Mouse (Mus musculus) ovary, adult 10 weeks (tissue): Measurements from ENCODE around the gene Nckap1l. TPM values are rescaled to one million over a fixed set of nuclear protein-coding genes. Genes with fewer than 3 reads are reported as not detected.

Source experiments
- polyA plus RNA-seq: library from polyadenylated mRNA; stranded (reverse); fragments of 350-450 nt; fragmentation: Illumina TruSeq; extraction: RNeasy Lipid Tissue Mini Kit (QIAGEN cat#74804); gene quantifications from one replicate; pipeline ENCODE4 v1.2.3, GENCODE M21; 2014

The Nckap1l gene
- 7.7 TPM for polyA plus RNA-seq

DNA sequence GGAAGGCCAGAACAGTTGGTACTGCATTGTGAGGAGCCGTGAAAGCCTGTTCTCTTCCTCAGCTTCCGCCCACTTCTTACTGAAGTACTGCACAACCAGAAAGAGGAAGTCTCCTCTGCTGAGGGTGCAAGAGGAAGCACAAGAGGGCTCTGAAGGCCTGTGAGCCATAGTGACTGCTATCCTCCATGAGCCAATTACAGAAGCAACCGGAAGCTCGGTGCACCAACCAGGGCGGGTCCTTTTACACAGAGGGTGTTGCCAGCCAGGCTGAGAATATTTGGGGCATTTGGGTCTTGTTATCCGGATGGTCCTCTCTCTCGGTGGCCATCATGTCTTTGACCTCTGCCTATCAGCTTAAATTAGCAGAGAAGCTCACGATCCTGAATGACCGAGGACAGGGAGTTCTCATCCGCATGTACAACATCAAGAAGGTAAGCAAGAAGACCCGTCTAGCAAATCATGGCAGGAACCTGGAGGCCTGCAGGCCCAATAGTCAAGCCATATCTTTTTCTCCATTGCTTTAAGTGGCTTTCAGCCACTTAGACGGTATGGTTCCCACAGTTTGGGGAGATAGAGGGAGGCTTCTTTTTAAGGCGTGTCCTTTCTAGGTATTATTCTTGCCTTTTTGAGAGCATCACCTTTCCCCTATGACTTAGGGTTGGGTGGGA, at the start of gene Nckap1l:
Gene Nckap1l, plus strand, starts transcription at position 244 of the 668 bp plus-strand sequence.

GRCm38 (mm10) chr15:103430241-103430640, 23.4 kb upstream of the Nckap1l start, which contains the start of gene Gtsf1:
Gene Gtsf1 (minus strand): TSS chr15:103430470.

GRCm38 (mm10) chr15:103448369-103448768, 5.2 kb upstream of the Nckap1l start, which contains the start of gene Gtsf2:
Gene Gtsf2 (minus strand): TSS chr15:103448469.

DNA sequence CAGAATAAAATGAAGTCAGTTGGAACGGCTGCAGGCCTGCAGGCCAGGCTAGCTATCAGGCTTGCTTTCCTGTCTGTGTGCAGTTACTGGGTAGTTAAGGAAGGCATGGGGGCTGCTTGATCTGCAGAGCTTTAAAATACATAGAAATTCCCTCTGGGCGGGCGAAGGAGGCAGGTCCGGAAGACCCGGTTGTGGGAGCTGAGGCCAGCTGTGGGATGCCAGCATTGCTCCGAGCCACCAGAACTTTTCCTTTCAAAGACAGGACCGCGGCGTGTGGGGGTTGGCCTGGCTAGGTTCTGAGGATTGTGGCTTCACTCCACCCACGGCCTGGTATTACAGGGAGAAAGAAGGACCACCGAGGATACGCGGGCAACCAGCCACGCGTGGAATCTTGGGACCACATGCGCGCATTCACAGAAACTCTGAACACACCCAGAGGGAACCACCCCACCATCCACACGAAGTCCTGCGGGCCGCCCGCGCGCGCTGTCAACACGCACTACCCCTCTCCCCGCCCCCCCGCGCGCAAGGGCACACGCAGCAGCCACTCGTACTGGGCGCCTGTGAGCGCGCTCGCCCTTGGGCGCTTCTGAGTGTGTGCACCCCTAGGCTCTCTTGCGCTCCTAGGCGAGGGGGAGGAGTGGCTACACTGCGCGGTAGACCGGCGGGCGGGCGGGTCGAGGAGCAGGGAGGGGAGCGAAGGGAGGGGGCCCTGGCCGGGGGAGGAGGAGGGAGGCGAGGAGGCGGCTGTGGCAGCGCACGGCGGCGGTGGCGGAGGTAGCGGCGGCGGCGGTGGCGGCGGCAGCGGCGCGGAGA, 49.0 kb downstream of the Nckap1l start, which contains the start of gene Pde1b:
Gene Pde1b, plus strand, starts transcription at position 600 of the 816 bp plus-strand sequence.

GRCm38 (mm10) chr15:103537822-103538213, 84.2 kb downstream of the Nckap1l start, which contains the start of gene Ppp1r1a:
Gene Ppp1r1a (minus strand): TSS chr15:103538003.

Other genes with a start within 250 kb of the Nckap1l start
- gene Cbx5, start 214.0 kb upstream of the Nckap1l start, polyA plus RNA-seq = 230 TPM
- 1,400 TPM for gene Hnrnpa1, start 213.4 kb upstream of the Nckap1l start, polyA plus RNA-seq
- gene Nfe2, start 195.4 kb upstream of the Nckap1l start, polyA plus RNA-seq = not detected
- gene Copz1, start 181.1 kb upstream of the Nckap1l start, polyA plus RNA-seq = 70.6 TPM
- gene Gpr84, start 143.2 kb upstream of the Nckap1l start, polyA plus RNA-seq = not detected
- gene Zfp385a, start 113.7 kb upstream of the Nckap1l start, polyA plus RNA-seq = not detected
- gene Itga5, start 87.0 kb upstream of the Nckap1l start, polyA plus RNA-seq = 0.77 TPM
- 9.7 TPM for gene Gtsf1, start 23.3 kb upstream of the Nckap1l start, polyA plus RNA-seq
- not detected for gene Gtsf2, start 5.3 kb upstream of the Nckap1l start, polyA plus RNA-seq
- gene Pde1b, start 49.2 kb downstream of the Nckap1l start, polyA plus RNA-seq = 0.80 TPM
- gene Ppp1r1a, start 84.2 kb downstream of the Nckap1l start, polyA plus RNA-seq = 0.48 TPM
- not detected for gene Glycam1, start 111.3 kb downstream of the Nckap1l start, polyA plus RNA-seq